Mouse (Mus musculus) ES-E14 (cell line): ENCODE measurements at regions not wholly inside any gene's neighbourhood (a gene's known extent, or its start where the extent isn't known, plus 50 kb on each side); places are given as distances from the start of the nearest gene placed in this dataset.

ENCODE experiments used
- HCFC1 ChIP-seq: IDR thresholded peaks from 2 replicates; pipeline ENCODE4 v1.6.1; 2012; ENCODE audit warnings: low read length, inconsistent platforms, borderline replicate concordance; ENCODE audit not compliant: insufficient read depth
- MAFK ChIP-seq: IDR thresholded peaks from 2 replicates; pipeline ENCODE4 v1.6.1; 2014; ENCODE audit warnings: mild to moderate bottlenecking, low read depth, low read length, inconsistent platforms; ENCODE audit not compliant: insufficient read depth
- ZC3H11A ChIP-seq: IDR thresholded peaks from 2 replicates; pipeline ENCODE4 v1.6.1; 2012; ENCODE audit warnings: low read depth, mild to moderate bottlenecking, inconsistent platforms, low read length, borderline replicate concordance
- ZNF384 ChIP-seq: IDR thresholded peaks from 2 replicates; pipeline ENCODE4 v1.6.1; 2012; ENCODE audit warnings: low read depth, low read length, inconsistent platforms

DNA sequence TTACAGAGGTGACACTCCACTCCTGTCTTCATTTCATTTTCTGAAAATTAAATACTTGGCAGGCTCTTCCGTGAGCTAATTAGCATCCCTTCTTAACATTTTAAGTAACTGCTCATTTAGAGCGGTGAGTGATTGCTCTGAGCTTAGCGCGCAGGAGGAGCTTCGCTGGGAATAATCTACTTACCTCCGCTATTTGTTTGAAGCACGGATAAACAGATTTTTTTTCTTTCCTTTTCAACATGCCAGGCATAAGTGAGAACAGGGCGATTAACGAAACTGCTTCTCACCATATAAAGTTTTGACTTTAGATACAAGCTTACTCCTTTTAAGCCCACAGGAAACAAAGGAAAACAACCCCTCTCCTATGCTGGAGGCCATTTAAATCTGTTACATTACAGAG, 171.8 kb downstream of the Tox3 start:
- TF ChIP-seq HCFC1 (no peak), MAFK (no peak), ZC3H11A (no peak), ZNF384 (no peak)
